In genomic region chr5:106926369-106926686, GRCm38 (mm10) we compare ENCODE assay signal across 9 mouse cellular contexts. TPM values are rescaled to one million over a fixed set of nuclear protein-coding genes. Genes with fewer than 3 reads are reported as not detected.
A peak's percentile ranks its signal among the peaks of the same experiment; 100 is the strongest.
DNase-seq lines count a peak whose midpoint lies in the region; ATAC-seq and TF ChIP-seq lines count a peak whose summit lies in the region.
"Had no signal": no experiment of that assay in that cellular context is flagged by ENCODE, and none has a peak within 500 bp of the region (broad histone marks: within the 10 kb centered on the region; RNA-seq: fewer than 3 reads in every experiment).

No protein-coding gene starts in this region.

- 41% methylated on average over 4 of the region's 4 CpGs for WGBS in heart, embryonic 12.5 days
- WGBS in forebrain, embryonic 15.5 days = 28% methylated on average over 4 of the region's 4 CpGs
- 65% methylated on average over 4 of the region's 4 CpGs for WGBS in liver, embryonic 16.5 days (ENCODE audit: insufficient replicate concordance)

- no peak for DNase-seq in heart, adult 18-20 months
- no peak for DNase-seq in ovary, adult 18-20 months (ENCODE audit: low spot score)
- DNase-seq in ovary, postnatal 14 days (ENCODE audit: low spot score) = no peak
- no peak for DNase-seq in layer of hippocampus, postnatal 10 days (ENCODE audit: low spot score in 2 of 2)

- H3K9me3 ChIP-seq in heart, embryonic 12.5 days (replicated peaks) = no peaks in the 10 kb centered on the region
- no peaks in the 10 kb centered on the region for H3K9me3 ChIP-seq in ES-Bruce4 (replicated peaks; ENCODE audit: control insufficient read depth, insufficient read depth, low read length, poor library complexity, severe bottlenecking)
- no peaks in the 10 kb centered on the region for H3K9me3 ChIP-seq in forebrain, embryonic 15.5 days
- H3K9me3 ChIP-seq in liver, embryonic 16.5 days (replicated peaks; ENCODE audit: control insufficient read depth, low read length) = no peaks in the 10 kb centered on the region

- no peaks in the 10 kb centered on the region for H3K36me3 ChIP-seq in heart, embryonic 12.5 days
- H3K36me3 ChIP-seq in ES-Bruce4 (ENCODE audit: control insufficient read depth, insufficient read depth, low read length, poor library complexity, severe bottlenecking) = no peaks in the 10 kb centered on the region
- H3K36me3 ChIP-seq in forebrain, embryonic 15.5 days = no peaks in the 10 kb centered on the region
- no peaks in the 10 kb centered on the region for H3K36me3 ChIP-seq in liver, embryonic 16.5 days (ENCODE audit: control insufficient read depth, insufficient read depth)

- TF ChIP-seq CTCF in ES-Bruce4 (IDR thresholded peaks at IDR 0.05; ENCODE audit: low read depth, low read length) = no peak

- peak overlapping the region; percentile 90 for H3K4me2 ChIP-seq in heart, embryonic 12.5 days
- peak overlapping the region; percentile 59 for H3K4me2 ChIP-seq in forebrain, embryonic 15.5 days (replicated peaks)
- peak overlapping the region; percentile 89 for H3K4me2 ChIP-seq in liver, embryonic 16.5 days (ENCODE audit: low read depth, low read length)

- peak overlapping the region; percentile 91 for H3K9ac ChIP-seq in heart, embryonic 12.5 days
- H3K9ac ChIP-seq in ES-Bruce4 (ENCODE audit: low read depth, poor library complexity, severe bottlenecking) = peak overlapping the region; percentile 94
- H3K9ac ChIP-seq in forebrain, embryonic 15.5 days (replicated peaks) = peak overlapping the region; percentile 81
- H3K9ac ChIP-seq in liver, embryonic 16.5 days (ENCODE audit: low read depth, low read length) = peak overlapping the region; percentile 56

- peak overlapping the region; percentile 85 for H3K4me3 ChIP-seq in heart, embryonic 12.5 days
- peak overlapping the region; percentile 85 for H3K4me3 ChIP-seq in ES-Bruce4 (ENCODE audit: low read depth, low read length)
- H3K4me3 ChIP-seq in forebrain, embryonic 15.5 days = peak overlapping the region; percentile 63
- peak overlapping the region; percentile 64 for H3K4me3 ChIP-seq in liver, embryonic 16.5 days (ENCODE audit: low read depth, low read length)

- no peaks in the 10 kb centered on the region for H3K27me3 ChIP-seq in heart, embryonic 12.5 days (replicated peaks)
- H3K27me3 ChIP-seq in ES-Bruce4 (ENCODE audit: control insufficient read depth, insufficient read depth, low read length, poor library complexity, severe bottlenecking) = peaks cover 2% of the 10 kb centered on the region
- no peaks in the 10 kb centered on the region for H3K27me3 ChIP-seq in forebrain, embryonic 15.5 days
- H3K27me3 ChIP-seq in liver, embryonic 16.5 days (ENCODE audit: control insufficient read depth, insufficient read depth, low read depth, low read length) = peaks cover 2% of the 10 kb centered on the region; the same call in 1 of the 2 replicates

- H3K4me1 ChIP-seq in heart, embryonic 12.5 days (replicated peaks) = 0 out of 2 replicates have a peak, but pooled peaks cover 3% of the 10 kb centered on the region
- no peaks in the 10 kb centered on the region for H3K4me1 ChIP-seq in ES-Bruce4 (ENCODE audit: control insufficient read depth, insufficient read depth, low read length)
- H3K4me1 ChIP-seq in forebrain, embryonic 15.5 days = peaks cover 2% of the 10 kb centered on the region; the same call in 1 of the 2 replicates
- peaks cover 3% of the 10 kb centered on the region; the same call in 1 of the 2 replicates for H3K4me1 ChIP-seq in liver, embryonic 16.5 days (ENCODE audit: control insufficient read depth, low read depth, low read length)

- TF ChIP-seq EP300 in ES-Bruce4 (IDR thresholded peaks at IDR 0.05; ENCODE audit: insufficient read depth, low read depth, low read length) = no peak

- no peak overlapping the region for H3K27ac ChIP-seq in heart, embryonic 12.5 days (ENCODE audit: poor library complexity, severe bottlenecking)
- no peak overlapping the region for H3K27ac ChIP-seq in ES-Bruce4 (ENCODE audit: insufficient read depth, low read length)
- H3K27ac ChIP-seq in forebrain, embryonic 15.5 days (replicated peaks) = peak overlapping the region; percentile 83
- H3K27ac ChIP-seq in liver, embryonic 16.5 days (ENCODE audit: low read length) = no peak overlapping the region
- H3K27ac ChIP-seq: macrophage had no signal

- no peak for TF ChIP-seq POLR2A in ES-Bruce4 (IDR thresholded peaks at IDR 0.05; ENCODE audit: insufficient read depth, low read length)

- no peak for ATAC-seq in heart, embryonic 12.5 days (ENCODE audit: insufficient number of reproducible peaks, low FRiP score)
- ATAC-seq in forebrain, embryonic 15.5 days (replicated peaks) = peak; percentile 46
- ATAC-seq in liver, embryonic 16.5 days (ENCODE audit: low read depth) = no peak

RNA-seq across cellular contexts. Expression of gene Hfm1, which starts 0.2 kb away (rescaled TPM):
- 0.86 and 1.7 TPM in 2 replicates for polyA plus RNA-seq in heart, embryonic 12.5 days (2016; fragmentation: Nextera tagmentation; extraction: Ambion mirVana)
- total RNA-seq in heart, adult 18-20 months (2021) = not detected
- polyA plus RNA-seq in ES-Bruce4 (2011; ENCODE audit: insufficient read depth, insufficient read length, low read depth, missing spikeins) = 2.8 and 3.5 TPM in 2 replicates
- 5.2 and 6.7 TPM in 2 replicates for polyA plus RNA-seq in forebrain, embryonic 15.5 days (2015; fragmentation: Nextera tagmentation; extraction: Ambion mirVana)
- polyA plus RNA-seq in liver, embryonic 16.5 days (2015; fragmentation: Nextera tagmentation; extraction: Ambion mirVana) = 0.12 TPM in 1 of 2 replicates, not detected in the other
- 1 to 10 TPM; 2.9 to 3.4 TPM for total RNA-seq in layer of hippocampus, postnatal 10 days (2021)
- polyA plus RNA-seq: macrophage had no signal

RNA-seq across cellular contexts. Expression of gene Cdc7, which starts 37.8 kb away (rescaled TPM):
- polyA plus RNA-seq in heart, embryonic 12.5 days (2016; fragmentation: Nextera tagmentation; extraction: Ambion mirVana) = 29.8 and 30.8 TPM in 2 replicates
- under 1 TPM; 0.57 to 0.65 TPM for total RNA-seq in heart, adult 18-20 months (2021)
- 49.9 and 58.1 TPM in 2 replicates for polyA plus RNA-seq in ES-Bruce4 (2011; ENCODE audit: insufficient read depth, insufficient read length, low read depth, missing spikeins)
- 41.9 and 45.8 TPM in 2 replicates for polyA plus RNA-seq in forebrain, embryonic 15.5 days (2015; fragmentation: Nextera tagmentation; extraction: Ambion mirVana)
- 15.0 and 15.9 TPM in 2 replicates for polyA plus RNA-seq in liver, embryonic 16.5 days (2015; fragmentation: Nextera tagmentation; extraction: Ambion mirVana)
- total RNA-seq in layer of hippocampus, postnatal 10 days (2021) = 10 to 100 TPM; 17.1 to 17.5 TPM
